Mouse (Mus musculus): ENCODE measurements around the gene Spdl1.
"Not testable (repeated sequence)": the region's sequence is repeated elsewhere in the genome, so short reads cannot be mapped to it uniquely, and the experiment has no call there.

Gene Spdl1

DNA sequence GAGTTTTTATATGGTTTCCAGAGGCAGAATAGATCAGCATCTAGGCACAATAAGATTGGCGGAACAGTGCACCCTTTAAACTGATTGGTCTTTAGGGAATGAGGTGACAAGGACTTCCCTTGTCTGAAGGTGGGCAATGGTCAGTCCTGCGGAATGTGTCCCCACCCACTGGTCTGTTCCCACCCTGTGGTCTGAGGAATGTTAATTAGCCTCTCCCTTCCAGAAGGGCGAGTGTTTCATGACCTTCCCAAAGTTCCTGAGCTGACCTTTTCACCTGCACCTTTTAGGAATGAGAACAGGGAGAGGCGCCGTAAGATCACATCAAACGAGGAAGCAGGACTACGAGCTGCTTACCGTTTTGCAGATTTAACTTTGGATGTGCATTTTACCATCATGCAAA, 35.4 kb downstream of the Spdl1 start:
- not testable (repeated sequence) for DNase-seq

DNA sequence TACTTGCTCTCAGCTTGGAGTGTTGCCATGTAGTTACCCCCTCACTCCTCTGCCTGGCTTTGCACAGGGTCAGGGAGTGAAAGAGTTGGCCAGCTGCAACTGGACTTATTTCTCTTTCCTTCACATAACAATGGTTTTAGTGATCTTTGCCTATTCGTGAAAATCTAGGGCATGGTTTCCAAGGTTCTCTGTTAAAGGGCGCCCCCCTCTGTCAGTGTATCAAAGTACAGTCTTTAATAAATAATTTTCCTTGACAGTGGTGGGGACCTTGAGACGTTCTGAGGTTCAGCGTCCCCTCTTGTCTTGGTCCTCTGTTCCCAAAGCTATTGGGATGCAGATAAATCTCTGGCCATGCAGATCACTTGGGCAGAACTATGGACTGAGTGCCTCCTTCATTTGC, 37.3 kb downstream of the Spdl1 start:
- DNase-seq: no peak

DNA sequence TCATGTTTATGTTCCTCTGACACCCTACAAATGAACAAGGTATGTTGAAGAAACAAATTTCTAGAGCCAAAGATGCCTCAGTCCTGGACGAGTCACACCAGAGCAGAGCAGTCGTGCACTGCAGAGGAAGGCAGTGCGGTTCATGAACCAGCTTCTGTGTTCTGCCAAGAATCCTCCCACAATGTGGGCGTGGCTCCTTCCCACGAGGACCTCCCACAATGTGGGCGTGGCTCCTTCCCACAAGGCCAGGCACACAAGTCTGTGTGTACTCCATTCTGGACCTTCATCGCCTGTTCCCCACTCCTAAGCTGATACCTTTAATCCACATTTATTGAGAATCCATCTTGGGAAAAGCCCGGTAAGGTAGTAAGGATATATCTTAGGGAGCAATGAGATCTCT, 41.6 kb downstream of the Spdl1 start:
- peak; percentile 17 for DNase-seq

DNA sequence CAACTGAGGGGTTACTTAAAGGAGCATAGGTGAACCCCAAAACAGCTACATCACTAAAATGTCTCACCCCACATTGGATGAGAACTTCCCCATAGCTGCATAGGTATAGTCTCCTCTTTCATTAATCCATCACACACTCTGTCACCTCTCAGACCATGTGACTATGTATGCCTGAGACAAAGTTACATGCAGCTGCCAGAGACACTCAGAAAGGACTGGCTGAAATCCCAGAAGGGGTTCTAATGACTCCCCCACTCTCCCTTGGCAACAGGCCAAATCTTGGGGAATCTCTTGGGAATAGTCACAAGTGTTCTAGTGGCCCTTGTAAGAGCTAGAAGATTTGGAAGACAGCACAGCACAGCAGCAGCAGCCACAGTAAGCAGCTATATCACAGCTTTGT, 48.6 kb downstream of the Spdl1 start:
- DNase-seq: peak; percentile 22

DNA sequence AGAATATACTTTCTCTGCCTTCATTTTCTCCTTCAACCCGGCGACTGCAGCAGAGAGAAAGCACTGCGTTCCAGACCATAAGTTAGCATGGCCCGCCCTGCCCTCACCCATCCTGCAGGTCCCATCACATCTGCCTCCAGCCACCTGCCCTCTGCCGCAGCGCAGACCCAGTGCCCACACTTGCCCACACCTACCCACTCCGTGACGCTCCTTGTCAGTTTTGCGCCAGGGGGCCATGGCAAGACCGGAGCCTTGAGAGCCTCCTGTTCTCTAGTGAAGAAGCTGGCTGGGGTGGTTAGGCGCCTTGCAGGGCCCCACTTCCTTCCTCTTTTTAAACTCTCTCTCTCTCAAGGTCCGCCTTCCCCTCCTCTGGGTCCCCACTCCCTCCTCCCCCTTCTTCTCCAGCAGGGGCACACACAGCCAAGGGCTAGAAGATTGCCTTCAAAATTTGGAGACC, 49.8 kb downstream of the Spdl1 start, which contains the start of gene Dock2:
Dock2 (minus strand) TSS at position 306 of the 457 bp plus-strand sequence.
- peak; percentile 25 for DNase-seq

DNA sequence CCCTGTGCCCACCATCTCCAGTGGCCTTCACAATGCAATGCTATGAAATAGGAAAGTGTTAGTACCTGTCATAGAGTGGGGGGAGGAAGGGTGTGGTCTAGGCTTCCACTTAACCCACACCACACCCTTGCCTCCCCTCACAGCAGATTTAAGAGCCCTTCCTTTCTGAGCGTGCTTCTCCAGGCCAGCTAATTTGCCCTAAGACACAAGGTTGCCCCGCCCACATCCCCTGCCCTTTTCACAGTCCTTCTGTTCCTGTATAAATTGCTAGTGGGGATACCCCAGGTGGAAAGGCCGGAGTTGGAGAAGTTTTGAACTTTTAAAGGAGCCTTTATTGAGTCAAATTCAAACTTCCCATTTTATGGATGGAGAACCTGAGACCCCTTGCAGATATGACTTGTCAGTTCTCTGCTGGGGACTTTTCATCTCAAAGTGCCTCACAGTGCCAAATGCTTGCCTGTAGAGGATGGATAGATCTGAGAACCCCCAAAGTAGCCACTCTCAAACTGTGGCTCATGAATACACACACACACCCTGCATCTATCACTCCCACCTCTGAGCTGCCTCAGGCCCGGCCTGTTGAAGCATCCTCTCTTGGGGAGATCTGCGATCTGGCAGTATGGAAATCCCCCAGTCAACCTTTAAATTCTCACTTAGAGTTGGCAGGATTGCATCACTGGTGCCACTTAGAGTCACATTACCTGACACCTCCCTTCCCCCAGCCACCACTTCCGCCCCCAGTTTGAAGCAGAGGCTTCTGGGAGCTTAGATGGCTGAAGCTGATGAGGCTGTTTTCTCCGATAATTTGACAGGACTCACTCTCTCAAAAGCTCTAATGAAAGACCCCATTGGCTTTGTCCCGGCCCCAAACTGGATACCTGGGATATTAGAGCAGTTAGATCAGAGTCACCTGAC, 50.7 kb downstream of the Spdl1 start:
- DNase-seq: peak; percentile 42

DNA sequence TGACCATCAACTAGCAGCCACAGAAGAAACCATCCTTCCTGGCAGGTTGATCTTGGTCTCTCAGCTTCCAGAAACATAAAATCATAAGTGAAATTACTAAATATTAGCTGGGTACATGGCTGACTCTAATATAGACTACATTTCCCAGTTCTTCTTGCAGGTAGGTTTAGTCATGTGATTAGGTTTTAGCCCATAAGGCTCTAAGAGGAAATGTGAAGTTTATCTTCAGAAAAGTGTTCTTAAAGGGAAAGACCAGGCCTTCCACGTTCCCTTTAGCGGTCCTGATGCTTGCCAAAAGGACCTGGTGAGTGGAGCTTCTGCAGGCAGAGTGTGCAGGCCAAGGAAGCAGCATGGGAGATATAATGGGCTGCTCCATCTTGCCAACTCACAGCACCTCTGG, 52.7 kb downstream of the Spdl1 start:
- DNase-seq: no peak

DNA sequence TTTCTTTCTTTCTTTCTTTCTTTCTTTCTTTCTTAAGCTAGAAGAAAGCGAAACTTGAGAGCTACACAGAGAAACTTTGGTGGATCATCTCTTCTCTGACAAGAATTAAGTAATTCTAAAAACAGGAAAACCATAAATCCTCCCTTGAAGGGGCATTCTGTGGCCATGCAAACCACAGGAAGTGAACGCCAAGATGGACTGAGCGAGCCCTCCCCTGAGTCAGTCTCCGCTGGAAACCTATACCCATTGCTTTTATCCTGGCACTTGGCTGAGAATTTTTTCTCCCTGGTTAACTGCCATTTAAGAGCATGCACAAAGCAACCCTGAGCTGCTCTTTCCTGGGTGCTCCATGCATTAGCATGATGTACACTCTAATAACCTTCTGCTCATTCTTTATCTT, 53.5 kb downstream of the Spdl1 start:
- DNase-seq: no peak

DNA sequence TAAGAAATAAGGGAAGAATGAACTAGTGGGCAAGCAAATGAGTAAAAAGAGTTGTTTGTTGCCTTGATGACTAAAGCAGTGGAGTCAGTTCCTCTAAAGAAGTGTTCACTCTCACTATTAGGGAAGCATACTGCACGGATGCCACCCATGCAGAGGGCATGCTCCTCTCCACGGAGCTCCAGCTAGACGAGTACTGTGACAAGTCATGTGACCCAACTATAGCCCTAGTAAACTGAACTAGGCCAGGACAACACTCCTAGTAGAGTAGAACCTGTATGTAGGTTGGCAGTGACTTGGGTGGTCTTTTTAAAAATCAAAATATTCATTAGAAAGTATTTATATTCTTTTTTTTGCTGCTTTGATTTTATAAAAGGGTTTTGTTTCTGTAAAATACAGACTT, 55.1 kb downstream of the Spdl1 start:
- DNase-seq: no peak

DNA sequence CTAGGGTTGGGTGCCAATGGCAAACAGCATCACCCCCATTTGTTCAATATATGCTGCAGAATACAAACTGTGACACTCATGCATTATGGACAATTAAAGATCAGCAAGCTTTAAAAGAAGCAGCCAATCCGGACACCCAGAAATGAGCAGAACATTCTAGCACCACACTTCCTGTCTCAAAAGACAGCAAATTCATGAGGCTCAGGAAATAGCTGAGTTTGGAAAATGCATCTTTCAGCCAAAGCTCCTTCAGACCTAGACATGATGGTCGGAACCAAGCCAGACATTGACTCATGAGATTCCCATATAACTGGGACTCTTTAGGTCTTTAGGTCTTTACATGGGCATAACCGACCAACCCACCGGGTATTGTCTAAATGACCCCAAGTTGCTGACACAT, 55.9 kb downstream of the Spdl1 start:
- DNase-seq: no peak

DNA sequence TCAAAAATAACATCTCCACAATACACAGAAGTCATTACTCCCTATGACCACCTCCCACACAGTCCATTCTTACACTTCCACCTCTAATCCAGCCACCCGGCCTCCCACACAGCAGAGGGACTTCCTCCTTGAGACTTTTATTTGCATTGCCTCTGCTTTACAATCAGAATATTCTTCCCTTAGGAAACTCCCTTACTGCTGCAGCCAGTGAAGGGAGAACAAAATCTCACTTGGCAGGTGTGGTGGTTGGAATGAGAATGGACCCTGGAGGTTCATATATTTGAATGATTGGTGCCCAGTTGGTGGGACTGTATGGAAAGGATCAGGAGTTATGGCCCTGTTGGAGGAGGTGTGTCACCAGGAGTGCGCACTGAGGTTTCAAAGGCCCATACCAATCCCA, 57.4 kb downstream of the Spdl1 start:
- DNase-seq: no peak

DNA sequence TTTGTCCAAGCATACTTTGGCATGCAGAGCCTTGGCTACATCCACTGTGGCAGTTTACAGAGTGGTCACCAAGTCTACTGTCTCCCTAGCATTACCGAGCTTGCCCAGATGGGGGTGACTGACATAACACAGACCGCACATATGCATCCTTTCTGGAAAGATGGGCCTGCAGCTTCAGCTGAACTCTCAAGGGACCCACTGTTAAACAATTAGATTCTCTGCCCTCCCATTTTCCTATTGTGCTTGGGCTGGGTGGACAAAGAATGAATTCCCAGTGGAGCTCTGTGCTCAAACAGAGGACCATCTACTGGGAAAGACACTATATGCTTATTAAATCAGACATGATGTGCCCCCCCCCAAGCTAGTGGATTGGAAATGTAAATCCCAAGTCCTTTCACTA, 58.8 kb downstream of the Spdl1 start:
- DNase-seq: no peak

DNA sequence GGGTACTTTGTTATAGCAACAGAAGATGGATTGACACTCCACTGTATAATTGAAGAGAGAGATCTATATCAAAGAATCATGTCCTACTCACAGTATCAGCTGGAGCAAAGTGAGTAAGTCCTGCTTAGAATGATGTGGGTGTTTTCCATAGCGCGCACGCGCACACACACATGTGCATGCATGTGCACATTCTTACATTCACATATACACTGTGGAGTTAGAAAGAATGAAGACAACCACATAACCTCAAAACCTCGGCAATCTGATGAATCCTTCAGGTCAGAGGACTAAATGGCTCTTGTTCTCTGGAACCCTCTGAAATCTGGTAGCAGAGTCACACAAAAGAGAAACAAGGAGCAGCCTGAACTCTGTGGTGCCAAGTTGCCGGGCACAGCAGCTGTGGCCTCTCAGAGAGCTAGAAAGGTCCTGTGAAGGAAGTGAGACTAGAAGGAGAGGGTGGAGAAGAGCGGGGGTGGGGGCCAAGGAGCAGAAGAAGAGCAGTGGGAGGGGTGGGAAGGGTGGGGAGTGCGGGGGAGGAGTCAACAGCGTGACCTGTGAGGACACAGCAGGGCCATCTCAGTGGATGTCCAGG, 60.0 kb downstream of the Spdl1 start:
- DNase-seq: no peak

DNA sequence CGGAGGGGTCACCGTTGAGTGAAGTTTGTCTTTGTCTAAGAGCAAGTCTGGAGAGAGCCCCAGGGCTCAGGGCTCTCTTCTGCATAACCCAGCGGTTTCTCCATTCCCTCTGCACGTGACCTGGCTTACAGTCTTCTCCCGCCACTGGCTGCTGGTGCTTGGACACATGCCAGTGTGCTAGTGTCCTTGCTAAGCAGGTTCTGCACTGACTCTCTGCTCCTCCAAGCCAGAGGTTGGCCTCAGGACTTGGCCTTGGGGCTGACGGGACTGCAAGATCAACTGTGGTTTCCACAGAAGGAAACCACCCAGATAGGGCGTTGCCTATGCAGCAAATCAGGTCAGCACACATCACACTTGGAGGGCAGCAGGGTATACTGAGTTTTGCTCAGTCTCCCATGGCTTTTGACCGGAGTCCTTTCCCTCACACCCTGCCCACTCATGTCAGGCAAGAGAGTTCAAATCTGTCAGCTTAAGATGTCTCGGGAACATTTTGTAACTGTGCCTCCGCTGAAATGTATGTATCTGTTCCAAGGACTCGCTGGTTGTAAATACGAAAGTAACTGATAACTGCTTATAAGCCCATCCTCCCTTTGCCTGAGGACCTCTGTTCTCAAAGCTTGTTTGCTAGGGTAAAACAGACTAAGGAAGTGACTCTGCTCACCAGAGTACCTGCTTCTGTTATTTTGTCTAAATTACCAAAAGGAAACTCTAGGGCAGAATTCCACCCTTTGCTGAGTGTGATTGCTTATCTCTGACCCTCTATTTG, 62.0 kb downstream of the Spdl1 start:
- peak; percentile 40 for DNase-seq

DNA sequence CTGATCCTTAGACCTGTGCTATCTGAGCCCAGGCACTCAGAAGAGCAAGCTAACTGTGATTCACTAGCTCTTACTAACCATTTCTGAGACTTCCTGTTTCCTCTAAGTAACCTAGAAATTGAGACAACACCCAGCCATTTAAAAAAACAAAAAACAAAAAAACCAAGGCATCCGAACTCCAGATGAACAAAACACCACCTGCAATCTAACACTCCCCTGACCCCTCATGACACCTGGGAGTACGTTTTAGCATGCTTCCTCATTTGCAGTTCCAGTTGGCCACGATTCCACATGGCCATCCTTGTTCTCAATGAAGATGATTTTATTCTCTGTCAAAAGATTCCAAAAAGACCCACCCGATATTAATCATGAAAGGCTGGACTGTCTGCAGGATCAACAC, 62.8 kb downstream of the Spdl1 start:
- DNase-seq: no peak

DNA sequence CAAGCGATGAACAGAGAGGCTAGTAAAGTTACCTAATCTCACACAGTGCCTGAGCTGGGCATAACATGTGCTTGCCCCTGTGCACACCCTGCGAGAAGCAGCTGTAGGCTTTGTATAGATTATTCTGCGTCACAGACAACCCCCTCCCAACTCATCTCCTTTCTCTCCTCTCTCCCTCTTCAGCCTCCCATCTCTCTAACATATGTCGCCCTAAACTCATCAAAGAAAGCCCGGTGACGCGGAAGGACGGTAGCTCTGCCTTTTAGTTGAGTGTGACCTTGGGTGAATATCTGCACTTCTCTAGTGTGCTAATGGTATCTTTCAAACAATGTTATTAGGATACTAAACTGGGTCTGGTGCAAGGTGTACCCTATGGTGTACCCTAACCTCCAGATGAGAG, 63.5 kb downstream of the Spdl1 start:
- DNase-seq: no peak

DNA sequence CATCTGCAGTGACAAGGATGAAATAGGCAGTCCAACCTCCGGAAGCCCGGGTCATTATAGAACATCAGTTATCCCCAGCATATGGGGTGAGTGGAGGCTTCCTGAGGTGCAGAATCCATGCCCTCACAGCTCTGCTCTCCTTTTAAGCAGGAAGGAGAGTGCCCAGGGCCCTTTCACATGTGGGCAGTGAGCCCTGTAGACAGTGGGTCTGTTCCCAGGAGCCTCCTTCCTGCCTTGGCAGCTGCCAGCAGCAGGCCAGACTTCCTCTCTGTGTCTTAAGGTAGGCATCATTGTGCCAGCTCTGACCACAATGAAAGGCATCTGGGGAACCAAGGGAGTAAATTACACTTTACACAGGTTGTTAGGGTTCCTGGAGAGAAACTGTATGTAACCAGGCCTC, 64.0 kb downstream of the Spdl1 start:
- no peak for DNase-seq

DNA sequence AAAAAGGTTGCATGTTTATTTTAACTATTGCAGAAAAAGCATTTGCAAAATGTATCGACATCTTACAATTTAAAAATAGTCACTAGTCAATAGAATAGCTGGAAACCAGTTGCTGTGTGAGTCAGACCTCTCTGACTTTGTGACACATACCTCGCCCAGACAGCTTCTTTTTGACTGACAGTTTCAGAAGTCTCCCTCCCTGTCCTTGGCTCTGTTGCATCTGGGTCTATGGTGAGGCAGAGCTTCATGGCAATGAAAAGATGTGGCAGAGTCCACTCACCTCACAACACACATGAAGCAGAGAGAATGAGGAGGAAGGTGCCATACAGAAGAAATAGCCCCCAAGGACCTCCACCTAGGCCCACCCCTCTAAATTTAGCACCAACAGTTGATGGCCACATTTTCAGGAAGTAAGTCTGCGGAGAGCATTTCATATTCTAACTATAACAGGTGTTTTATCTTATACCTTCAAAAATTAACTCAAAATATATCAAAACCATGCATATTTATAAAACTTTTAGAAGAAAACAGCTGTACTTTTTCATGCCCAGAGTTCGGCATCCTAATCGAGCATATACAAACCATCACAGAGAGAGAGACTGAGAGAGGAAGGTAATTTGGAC, 69.6 kb downstream of the Spdl1 start:
- no peak for DNase-seq

DNA sequence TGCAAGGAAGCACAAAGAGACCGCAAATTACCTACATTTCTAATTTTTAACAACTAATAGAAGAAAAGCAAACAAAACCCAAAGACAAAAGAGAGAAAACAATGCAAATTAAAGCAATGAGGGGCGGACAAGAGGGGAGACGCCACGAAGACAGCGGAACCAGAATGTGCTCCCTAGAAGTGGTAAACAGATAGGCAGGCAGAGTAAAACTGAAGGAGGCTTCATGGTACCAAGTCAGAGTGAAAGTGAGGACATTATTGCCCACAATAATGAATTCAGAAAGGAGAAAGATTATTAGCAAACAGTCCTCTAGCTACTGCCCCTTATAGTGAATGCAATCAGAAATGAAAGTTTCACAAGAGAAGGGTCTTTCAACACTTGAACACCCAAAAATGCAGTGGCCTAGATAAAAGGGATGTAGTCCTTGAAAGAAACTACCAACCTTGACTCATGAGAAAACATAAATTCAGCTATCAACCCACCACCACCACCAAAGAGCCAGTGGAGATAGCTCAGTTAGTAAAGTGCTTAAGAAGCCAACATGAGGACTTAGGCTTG, 70.8 kb downstream of the Spdl1 start:
- no peak for DNase-seq

DNA sequence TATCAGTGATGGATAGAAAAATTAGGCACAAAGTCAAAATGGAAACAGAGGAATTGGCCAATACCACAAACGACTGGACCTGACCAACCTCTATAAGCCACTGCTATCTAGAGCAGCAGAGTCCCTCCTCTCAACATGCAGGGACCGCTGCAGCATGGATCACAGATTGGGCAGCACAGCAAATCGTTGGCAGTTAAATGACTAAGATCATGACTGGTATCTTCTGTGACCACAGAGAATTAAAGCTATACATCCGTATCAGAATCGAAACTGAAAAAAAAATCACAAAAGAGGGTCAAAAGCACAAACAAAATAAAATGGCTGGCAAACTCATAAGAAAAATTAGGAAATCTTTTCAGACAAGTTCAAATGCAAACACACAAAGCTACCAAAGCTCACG, 71.3 kb downstream of the Spdl1 start:
- DNase-seq: no peak

DNA sequence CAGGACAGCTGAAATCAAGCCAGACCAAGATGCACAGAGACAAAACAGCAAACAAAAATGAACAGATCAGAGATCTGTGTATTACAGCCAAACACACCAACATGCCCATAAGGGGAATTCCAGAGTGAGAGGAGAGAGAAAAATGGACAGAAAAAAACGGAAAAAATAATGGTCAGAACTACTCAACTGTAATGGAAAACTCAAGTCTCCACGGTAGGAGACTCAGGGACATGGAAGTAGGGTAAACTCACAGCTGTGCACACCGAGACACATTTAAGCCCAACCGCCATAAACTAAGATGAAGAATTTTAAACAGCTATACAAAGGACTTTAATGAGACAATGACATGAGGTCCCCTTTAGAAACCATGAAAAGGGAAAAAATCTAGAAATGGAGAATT, 73.9 kb downstream of the Spdl1 start:
- DNase-seq: no peak
